Mouse (Mus musculus) cerebellum, adult 2 months (tissue): Measurements from ENCODE around the gene D430041D05Rik.

ENCODE experiments used
- CTCF ChIP-seq: fragments of 200-500 bp; IDR thresholded peaks from 2 replicates; pipeline ENCODE4 v1.5.1; 2011; ENCODE audit warnings: low read depth, mild to moderate bottlenecking, control low read depth, low read length, moderate library complexity, borderline replicate concordance; ENCODE audit not compliant: insufficient read depth
- POLR2A ChIP-seq: fragments of 200-500 bp; IDR thresholded peaks from 2 replicates; pipeline ENCODE4 v1.6.1; 2011; ENCODE audit warnings: low read length, control low read depth, borderline replicate concordance; ENCODE audit not compliant: insufficient read depth

- TF ChIP-seq POLR2A (no peak), CTCF (no peak)
Measured at GRCm38 (mm10) chr2:104356531-104356930, 54.3 kb downstream of the D430041D05Rik start.
